Mouse (Mus musculus): ENCODE results near the gene Gtpbp2.

GRCm38 (mm10) chr17:46210550-46210949 is 49.7 kb downstream of the Gtpbp2 start:
- TF ChIP-seq CTCF (IDR thresholded peaks at IDR 0.05) (no peak), EP300 (IDR thresholded peaks at IDR 0.05) (no peak)
